Mouse (Mus musculus) heart, postnatal 36 days (tissue): ENCODE results near the gene Nabp2. TPM values are rescaled to one million over a fixed set of nuclear protein-coding genes. Genes with fewer than 3 reads are reported as not detected.

Experiments used
- DNase-seq, 2 experiments: peaks; one replicate each; pipeline ENCODE4 v3.0.0; 2021 to 2022
- intact Hi-C: fragments of 180-260 bp; cut with DNase I; formaldehyde crosslinking; loops from one replicate; pipeline ENCODE4 v1.15.1; 2025
- microRNA-seq, 2 experiments: library from miRNA; unstranded; fragments of <30 nt; microRNA quantifications; one replicate each; pipeline ENCODE4 v1.2.0; 2021; ENCODE audit warnings: borderline number of aligned reads in 2 of 2
- total RNA-seq, 2 experiments: library from RNA; stranded (reverse); gene quantifications; 2 replicates each; pipeline ENCODE4 v1.2.3; 2021

Gene Nabp2
- total RNA-seq, 2 experiments from 2014 or later: 44.6 to 49.6 TPM

- intact Hi-C loops: no loop called here
- no peak for DNase-seq
These were observed 42.1 kb downstream of the Nabp2 start for GRCm38 (mm10) chr10:128369218-128369543.

GRCm38 (mm10) chr10:128368402-128369217 lies 42.7 kb downstream of the Nabp2 start, which contains the start of gene Coq10a:
Gene Coq10a, minus strand, starts transcription at chr10:128368997.
- peak; percentile 88 to 92 for DNase-seq
- intact Hi-C loops: no loop called here

- intact Hi-C loops: no loop called here
- DNase-seq: no peak
These were observed 43.3 kb downstream of the Nabp2 start for GRCm38 (mm10) chr10:128367899-128368401.

DNA sequence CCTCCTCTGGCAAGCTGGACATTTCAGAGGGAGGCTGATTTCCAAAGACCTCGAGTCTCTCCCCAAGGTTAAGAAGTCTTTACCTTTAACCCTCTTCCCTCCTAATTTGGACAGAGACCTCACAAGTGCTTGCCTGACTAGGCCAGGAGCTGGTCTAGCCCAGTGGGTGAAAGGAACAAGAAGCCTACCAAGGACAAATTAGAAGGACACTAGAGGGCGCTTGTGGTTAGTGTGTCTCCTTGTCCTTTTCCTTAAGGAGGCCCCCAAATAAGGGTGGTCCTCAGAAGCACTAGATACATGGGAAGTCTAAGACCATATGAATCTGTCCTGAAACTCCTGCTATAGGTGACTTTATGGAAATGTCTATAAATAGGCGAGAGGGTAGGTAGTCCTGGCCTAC lies 48.7 kb downstream of the Nabp2 start:
- DNase-seq: peak in 1 of 2 experiments; percentile 57

GRCm38 (mm10) chr10:128361836-128362235 lies 49.5 kb downstream of the Nabp2 start:
- intact Hi-C loops: loop anchor here (1.0 kb wide), 1 partner anchor 93 kb away; no protein-coding TSS in a partner anchor
- DNase-seq: no peak

More for the DNA sequence above, 48.7 kb downstream of the Nabp2 start:
- intact Hi-C loops: loop anchor here (1.0 kb wide), 1 partner anchor 93 kb away; no protein-coding TSS in a partner anchor

GRCm38 (mm10) chr10:128359226-128359625 lies 52.1 kb downstream of the Nabp2 start:
- DNase-seq: no peak
- intact Hi-C loops: loop anchor here (2.0 kb wide), 1 partner anchor 22 kb away; the partner anchor contains the start of gene Cs

- peak in 1 of 2 experiments; percentile 55 for DNase-seq
- intact Hi-C loops: loop anchor here (2.0 kb wide), 1 partner anchor 22 kb away; the partner anchor contains the start of gene Cs
These were observed 52.5 kb downstream of the Nabp2 start for GRCm38 (mm10) chr10:128358796-128359195.

Small RNA genes lying within 50 kb of the gene (microRNA-seq; reads per million reads assigned to microRNA genes)
- gene Gm25361 (0 reads per million in 2 experiments), gene Gm26308 (0 reads per million in 2 experiments), gene Mir6914 (0 reads per million in 2 experiments), gene Mir6915 (0 to 0.67 reads per million in 2 experiments), gene Mir8105 (1.4 to 2.7 reads per million in 2 experiments)

Other genes starting within 250 kb of the Nabp2 start
- 10 to 100 TPM; 89.2 to 95.3 TPM for gene Rbms2, start 231.2 kb downstream of the Nabp2 start, total RNA-seq
- gene Gls2, start 217.0 kb downstream of the Nabp2 start, total RNA-seq: under 1 TPM; 0.58 to 0.92 TPM
- gene Spryd4, start 199.7 kb downstream of the Nabp2 start, total RNA-seq: 10 to 100 TPM; 35.7 to 41.4 TPM
- gene Mip, start 185.7 kb downstream of the Nabp2 start, total RNA-seq: not detected
- 10 to 100 TPM in 1 of 2 experiments, 1 to 10 TPM in 1; 8.9 to 12.2 TPM for gene Timeless, start 179.4 kb downstream of the Nabp2 start, total RNA-seq
- gene Apon, start 157.4 kb downstream of the Nabp2 start, total RNA-seq: under 1 TPM in 1 of 2 experiments, not detected in 1; 0.19 TPM
- not detected for gene Apof, start 142.8 kb downstream of the Nabp2 start, total RNA-seq
- 10 to 100 TPM in 1 of 2 experiments, 1 to 10 TPM in 1; 8.4 to 15.4 TPM for gene Stat2, start 140.9 kb downstream of the Nabp2 start, total RNA-seq
- gene Il23a, start 112.7 kb downstream of the Nabp2 start, total RNA-seq: not detected
- gene Pan2, start 108.2 kb downstream of the Nabp2 start, total RNA-seq: 1 to 10 TPM; 7.5 to 7.6 TPM
- gene Cnpy2, start 89.0 kb downstream of the Nabp2 start, total RNA-seq: 10 to 100 TPM; 65.4 to 67.3 TPM
- 1,000 to 10,000 TPM; 1,152 to 1,240 TPM for gene Cs, start 73.8 kb downstream of the Nabp2 start, total RNA-seq
- gene Coq10a, start 42.5 kb downstream of the Nabp2 start, total RNA-seq: 100 to 1,000 TPM; 304 to 339 TPM
- gene Ankrd52, start 34.4 kb downstream of the Nabp2 start, total RNA-seq: 10 to 100 TPM; 41.2 to 43.2 TPM
- not detected for gene Slc39a5, start 10.3 kb downstream of the Nabp2 start, total RNA-seq
- gene Rnf41, start 165 bp upstream of the Nabp2 start, total RNA-seq: 10 to 100 TPM; 16.3 to 18.3 TPM
- gene Smarcc2, start 47.8 kb upstream of the Nabp2 start, total RNA-seq: 10 to 100 TPM; 79.8 to 82.7 TPM
- 100 to 1,000 TPM; 267 to 286 TPM for gene Myl6, start 82.7 kb upstream of the Nabp2 start, total RNA-seq
- gene Myl6b, start 87.2 kb upstream of the Nabp2 start, total RNA-seq: 1 to 10 TPM; 2.8 to 3.2 TPM
- gene Esyt1, start 114.4 kb upstream of the Nabp2 start, total RNA-seq: 10 to 100 TPM; 19.3 TPM
- gene Zc3h10, start 136.3 kb upstream of the Nabp2 start, total RNA-seq: 1 to 10 TPM; 7.2 to 8.8 TPM
- 1,000 to 10,000 TPM; 1,509 to 1,535 TPM for gene Rpl41, start 137.8 kb upstream of the Nabp2 start, total RNA-seq
- 10 to 100 TPM; 43.4 to 50.5 TPM for gene Pa2g4, start 154.5 kb upstream of the Nabp2 start, total RNA-seq
- gene Erbb3, start 178.2 kb upstream of the Nabp2 start, total RNA-seq: 1 to 10 TPM; 8.9 to 9.2 TPM
- 100 to 1,000 TPM; 246 to 289 TPM for gene Rps26, start 215.3 kb upstream of the Nabp2 start, total RNA-seq
- gene Ikzf4, start 234.5 kb upstream of the Nabp2 start, total RNA-seq: under 1 TPM; 0.62 to 0.69 TPM